Mouse (Mus musculus): Measurements from ENCODE around the gene Dcpp2. TPM values are rescaled to one million over a fixed set of nuclear protein-coding genes. Genes with fewer than 3 reads are reported as not detected.
"Not testable (repeated sequence)": the region's sequence is repeated elsewhere in the genome, so short reads cannot be mapped to it uniquely, and the experiment has no call there.

The Dcpp2 gene
- polyA plus RNA-seq, 1 experiment from 2014 or later = not detected

- H3K4me3 ChIP-seq; H3K36me3 ChIP-seq; H3K4me1 ChIP-seq (replicated peaks); H3K27me3 ChIP-seq; H3K9ac ChIP-seq; H3K4me2 ChIP-seq; H3K27ac ChIP-seq (replicated peaks); ATAC-seq (ENCODE audit: low FRiP score, low read depth); H3K9me3 ChIP-seq: not testable (repeated sequence)
- 84% methylated on average over 4 of the region's 4 CpGs for WGBS
Observed at GRCm38 (mm10) chr17:23947486-23947885, 66.8 kb downstream of the Dcpp2 start.

- WGBS = 95% methylated on average over 2 of the region's 2 CpGs
- no peak overlapping the region for H3K4me3 ChIP-seq
- H3K4me1 ChIP-seq (replicated peaks) = no peaks in the 10 kb centered on the region
- H3K27me3 ChIP-seq = no peaks in the 10 kb centered on the region
- H3K36me3 ChIP-seq = no peaks in the 10 kb centered on the region
- H3K27ac ChIP-seq (replicated peaks) = no peak overlapping the region
- H3K9ac ChIP-seq = no peak overlapping the region
- no peak overlapping the region for H3K4me2 ChIP-seq
- H3K9me3 ChIP-seq = no peaks in the 10 kb centered on the region
- ATAC-seq (ENCODE audit: low FRiP score, low read depth) = no peak
Observed at GRCm38 (mm10) chr17:23949068-23949467, 68.4 kb downstream of the Dcpp2 start.

Other genes starting within 250 kb of the Dcpp2 start
- gene Mmp25, start 235.6 kb upstream of the Dcpp2 start, polyA plus RNA-seq (2015; fragmentation: Nextera tagmentation; extraction: Ambion mirVana) = 1.7 TPM in 2 replicates
- 0.13 TPM in 1 of 2 replicates, not detected in the other for gene Bicdl2, start 220.4 kb upstream of the Dcpp2 start, polyA plus RNA-seq (2015; fragmentation: Nextera tagmentation; extraction: Ambion mirVana)
- gene Hcfc1r1, start 207.3 kb upstream of the Dcpp2 start, polyA plus RNA-seq (2015; fragmentation: Nextera tagmentation; extraction: Ambion mirVana) = 127 and 138 TPM in 2 replicates
- 40.5 and 43.5 TPM in 2 replicates for gene Thoc6, start 207.0 kb upstream of the Dcpp2 start, polyA plus RNA-seq (2015; fragmentation: Nextera tagmentation; extraction: Ambion mirVana)
- gene Tnfrsf12a, start 203.4 kb upstream of the Dcpp2 start, polyA plus RNA-seq (2015; fragmentation: Nextera tagmentation; extraction: Ambion mirVana) = 3.3 and 5.3 TPM in 2 replicates
- 0.38 and 0.66 TPM in 2 replicates for gene Cldn6, start 201.6 kb upstream of the Dcpp2 start, polyA plus RNA-seq (2015; fragmentation: Nextera tagmentation; extraction: Ambion mirVana)
- gene Cldn9, start 196.9 kb upstream of the Dcpp2 start, polyA plus RNA-seq (2015; fragmentation: Nextera tagmentation; extraction: Ambion mirVana) = 1.2 and 1.8 TPM in 2 replicates
- 0.13 and 0.41 TPM in 2 replicates for gene 1520401A03Rik, start 158.1 kb upstream of the Dcpp2 start, polyA plus RNA-seq (2015; fragmentation: Nextera tagmentation; extraction: Ambion mirVana)
- 19.8 and 21.8 TPM in 2 replicates for gene Pkmyt1, start 154.5 kb upstream of the Dcpp2 start, polyA plus RNA-seq (2015; fragmentation: Nextera tagmentation; extraction: Ambion mirVana)
- gene Paqr4, start 140.0 kb upstream of the Dcpp2 start, polyA plus RNA-seq (2015; fragmentation: Nextera tagmentation; extraction: Ambion mirVana) = 67.0 and 75.2 TPM in 2 replicates
- 1.5 TPM in 2 replicates for gene Kremen2, start 135.0 kb upstream of the Dcpp2 start, polyA plus RNA-seq (2015; fragmentation: Nextera tagmentation; extraction: Ambion mirVana)
- 204 and 209 TPM in 2 replicates for gene Flywch1, start 109.3 kb upstream of the Dcpp2 start, polyA plus RNA-seq (2015; fragmentation: Nextera tagmentation; extraction: Ambion mirVana)
- gene Flywch2, start 94.8 kb upstream of the Dcpp2 start, polyA plus RNA-seq (2015; fragmentation: Nextera tagmentation; extraction: Ambion mirVana) = 79.4 and 83.9 TPM in 2 replicates
- gene Srrm2, start 90.3 kb upstream of the Dcpp2 start, polyA plus RNA-seq (2015; fragmentation: Nextera tagmentation; extraction: Ambion mirVana) = 480 and 502 TPM in 2 replicates
- 1,257 and 1,293 TPM in 2 replicates for gene Elob, start 51.7 kb upstream of the Dcpp2 start, polyA plus RNA-seq (2015; fragmentation: Nextera tagmentation; extraction: Ambion mirVana)
- gene Prss33, start 44.8 kb upstream of the Dcpp2 start, polyA plus RNA-seq (2015; fragmentation: Nextera tagmentation; extraction: Ambion mirVana) = 0.17 and 0.35 TPM in 2 replicates
- gene Prss32, start 37.0 kb upstream of the Dcpp2 start, polyA plus RNA-seq (2015; fragmentation: Nextera tagmentation; extraction: Ambion mirVana) = not detected in 2 replicates
- 1.3 and 1.8 TPM in 2 replicates for gene Prss41, start 36.7 kb upstream of the Dcpp2 start, polyA plus RNA-seq (2015; fragmentation: Nextera tagmentation; extraction: Ambion mirVana)
- gene Prss21, start 12.8 kb upstream of the Dcpp2 start, polyA plus RNA-seq (2015; fragmentation: Nextera tagmentation; extraction: Ambion mirVana) = not detected in 2 replicates
- not detected in 2 replicates for gene Dcpp1, start within 50 bp of the Dcpp2 start, polyA plus RNA-seq (2015; fragmentation: Nextera tagmentation; extraction: Ambion mirVana)
- not detected in 2 replicates for gene Dcpp3, start 36.6 kb downstream of the Dcpp2 start, polyA plus RNA-seq (2015; fragmentation: Nextera tagmentation; extraction: Ambion mirVana)
- gene Sbp, start 60.8 kb downstream of the Dcpp2 start, polyA plus RNA-seq (2015; fragmentation: Nextera tagmentation; extraction: Ambion mirVana) = not detected in 2 replicates
- not detected in 2 replicates for gene Sbpl, start 74.4 kb downstream of the Dcpp2 start, polyA plus RNA-seq (2015; fragmentation: Nextera tagmentation; extraction: Ambion mirVana)
- gene Prss30, start 99.7 kb downstream of the Dcpp2 start, polyA plus RNA-seq (2015; fragmentation: Nextera tagmentation; extraction: Ambion mirVana) = 0.18 TPM in 1 of 2 replicates, not detected in the other
- gene Prss22, start 117.2 kb downstream of the Dcpp2 start, polyA plus RNA-seq (2015; fragmentation: Nextera tagmentation; extraction: Ambion mirVana) = not detected in 2 replicates
- 0.31 and 0.34 TPM in 2 replicates for gene Prss27, start 157.3 kb downstream of the Dcpp2 start, polyA plus RNA-seq (2015; fragmentation: Nextera tagmentation; extraction: Ambion mirVana)
- gene Kctd5, start 192.6 kb downstream of the Dcpp2 start, polyA plus RNA-seq (2015; fragmentation: Nextera tagmentation; extraction: Ambion mirVana) = 75.9 and 77.3 TPM in 2 replicates